Mouse (Mus musculus) embryonic facial prominence, embryonic 14.5 days (tissue): ENCODE measurements around the gene Akt1. TPM values are rescaled to one million over a fixed set of nuclear protein-coding genes. Genes with fewer than 3 reads are reported as not detected.

Experiments used
- ATAC-seq: fragments of 200-750 bp; cut with Nextera tagmentation; 2 replicates; pipeline ENCODE4 v1.8.0; 2017; ENCODE audit warnings: low read depth, moderate number of reproducible peaks, moderate TSS enrichment
- DNase-seq: peaks from one replicate; pipeline ENCODE4 v3.0.0-alpha.2; 2015; ENCODE audit warnings: low spot score
- H3K27ac ChIP-seq: fragments of 300-500 bp; sonication (generic); replicated peaks from 2 replicates; pipeline ENCODE4 v1.5.1; 2014; ENCODE audit warnings: low read depth, mild to moderate bottlenecking, low read length, moderate library complexity
- H3K27me3 ChIP-seq: fragments of 300-500 bp; sonication (generic); replicated peaks from 2 replicates; pipeline ENCODE4 v1.6.1; 2014; ENCODE audit warnings: low read length; ENCODE audit not compliant: control insufficient read depth, insufficient read depth
- H3K36me3 ChIP-seq: fragments of 300-500 bp; sonication (generic); 2 replicates; pipeline ENCODE4 v1.6.1; 2014; ENCODE audit warnings: low read length, mixed read lengths; ENCODE audit not compliant: control insufficient read depth, insufficient read depth
- H3K4me1 ChIP-seq: fragments of 300-500 bp; sonication (generic); 2 replicates; pipeline ENCODE4 v1.6.1; 2014; ENCODE audit warnings: antibody characterized with exemption, low read length; ENCODE audit not compliant: control insufficient read depth, insufficient read depth
- H3K4me2 ChIP-seq: fragments of 300-500 bp; sonication (generic); 2 replicates; pipeline ENCODE4 v1.6.1; 2014; ENCODE audit warnings: low read depth, mild to moderate bottlenecking, low read length, moderate library complexity, mixed read lengths
- H3K4me3 ChIP-seq: fragments of 300-500 bp; sonication (generic); 2 replicates; pipeline ENCODE4 v1.5.1; 2014; ENCODE audit warnings: low read depth, mild to moderate bottlenecking, low read length
- H3K9ac ChIP-seq: fragments of 300-500 bp; sonication (generic); 2 replicates; pipeline ENCODE4 v1.6.1; 2014; ENCODE audit warnings: low read depth, mild to moderate bottlenecking, low read length, moderate library complexity, mixed read lengths
- H3K9me3 ChIP-seq: fragments of 300-500 bp; sonication (generic); 2 replicates; pipeline ENCODE4 v1.6.1; 2016; ENCODE audit warnings: low read length; ENCODE audit not compliant: control insufficient read depth
- WGBS: fragments of 180-500 bp; shearing (Covaris S2); extraction: QIAGEN DNeasy Blood & Tissue Kit; methylation state at CpG from one replicate; pipeline ENCODE4 v1.1.7; 2014; 5-methylcytosine and 5-hydroxymethylcytosine counted together
- polyA plus RNA-seq: library from polyadenylated mRNA; unstranded; fragments of >200 nt; fragmentation: Nextera tagmentation; extraction: Ambion mirVana; gene quantifications from 2 replicates; pipeline ENCODE4 v1.2.1, GENCODE M21; 2014

Akt1 gene
- polyA plus RNA-seq: 76.4 and 84.0 TPM in 2 replicates

GRCm38 (mm10) chr12:112674132-112675011 lies at the start of gene Akt1:
TSS of gene Akt1 (minus strand) at chr12:112674884.
- H3K4me3 ChIP-seq: peak within 1 kb of the TSS; percentile 98
- H3K4me2 ChIP-seq: peak within 1 kb of the TSS; percentile 94
- H3K9ac ChIP-seq: peak within 1 kb of the TSS; percentile 98
- H3K27me3 ChIP-seq: peaks cover 24% of the 10 kb centered on the region
- no peaks in the 10 kb centered on the region for H3K9me3 ChIP-seq
- 0% methylated on average over 27 of the region's 70 CpGs for WGBS
- H3K4me1 ChIP-seq: peaks cover 34% of the 10 kb centered on the region
- H3K36me3 ChIP-seq: peaks cover 23% of the 10 kb centered on the region
- DNase-seq: peak; percentile 88
- peak within 1 kb of the TSS; percentile 95 for H3K27ac ChIP-seq
- ATAC-seq: peak; percentile 36; the same call in 1 of the 2 replicates

GRCm38 (mm10) chr12:112724077-112724805 lies 49.6 kb upstream of the Akt1 start:
- peaks cover 24% of the 10 kb centered on the region for H3K4me1 ChIP-seq
- H3K36me3 ChIP-seq: peaks cover 21% of the 10 kb centered on the region; the same call in 1 of the 2 replicates
- H3K27ac ChIP-seq: no peak overlapping the region
- 73% methylated on average over 11 of the region's 11 CpGs for WGBS
- DNase-seq (peak; percentile 67), ATAC-seq (peak; percentile 13)
- H3K4me3 ChIP-seq: no peak overlapping the region
- H3K9ac ChIP-seq: no peak overlapping the region
- H3K4me2 ChIP-seq: no peak overlapping the region
- 0 out of 2 replicates have a peak, but pooled peaks cover 5% of the 10 kb centered on the region for H3K27me3 ChIP-seq
- H3K9me3 ChIP-seq: no peaks in the 10 kb centered on the region

- WGBS: 83% methylated on average over 6 of the region's 6 CpGs
- no peak for ATAC-seq
Measured at GRCm38 (mm10) chr12:112723445-112723844, 48.8 kb upstream of the Akt1 start.

GRCm38 (mm10) chr12:112723028-112723330 lies 48.3 kb upstream of the Akt1 start:
- Histone ChIP-seq H3K9me3 (no peaks in the 10 kb centered on the region), H3K4me1 (peaks cover 24% of the 10 kb centered on the region), H3K36me3 (peaks cover 21% of the 10 kb centered on the region; the same call in 1 of the 2 replicates), H3K27ac (peak overlapping the region; percentile 82; the same call in 1 of the 2 replicates), H3K27me3 (0 out of 2 replicates have a peak, but pooled peaks cover 5% of the 10 kb centered on the region), H3K4me3 (peak overlapping the region; percentile 85), H3K4me2 (peak overlapping the region; percentile 88), H3K9ac (peak overlapping the region; percentile 89)
- ATAC-seq (no peak), DNase-seq (no peak)
- WGBS: 19% methylated on average over 4 of the region's 5 CpGs

More at GRCm38 (mm10) chr12:112723445-112723844, 48.8 kb upstream of the Akt1 start:
- H3K9me3 ChIP-seq: no peaks in the 10 kb centered on the region
- H3K36me3 ChIP-seq: peaks cover 21% of the 10 kb centered on the region; the same call in 1 of the 2 replicates
- H3K4me3 ChIP-seq: peak overlapping the region; percentile 85; the same call in 1 of the 2 replicates
- DNase-seq: no peak
- peak overlapping the region; percentile 89 for H3K9ac ChIP-seq
- peak overlapping the region; percentile 88 for H3K4me2 ChIP-seq
- H3K4me1 ChIP-seq: peaks cover 24% of the 10 kb centered on the region
- 0 out of 2 replicates have a peak, but pooled peaks cover 5% of the 10 kb centered on the region for H3K27me3 ChIP-seq
- no peak overlapping the region for H3K27ac ChIP-seq

- Histone ChIP-seq H3K9ac (peak overlapping the region; percentile 89), H3K27me3 (0 out of 2 replicates have a peak, but pooled peaks cover 5% of the 10 kb centered on the region), H3K36me3 (peaks cover 21% of the 10 kb centered on the region; the same call in 1 of the 2 replicates), H3K9me3 (no peaks in the 10 kb centered on the region), H3K4me2 (peak overlapping the region; percentile 88), H3K4me1 (peaks cover 24% of the 10 kb centered on the region), H3K27ac (peak overlapping the region; percentile 82), H3K4me3 (peak overlapping the region; percentile 85)
- DNase-seq (peak; percentile 58), ATAC-seq (peak; percentile 51)
- WGBS: under 1% methylated on average over 12 of the region's 75 CpGs
Measured at GRCm38 (mm10) chr12:112722240-112723027, 47.8 kb upstream of the Akt1 start.

GRCm38 (mm10) chr12:112721424-112722239 lies 46.9 kb upstream of the Akt1 start:
- peak overlapping the region; percentile 85 for H3K4me3 ChIP-seq
- peak overlapping the region; percentile 89 for H3K9ac ChIP-seq
- peaks cover 15% of the 10 kb centered on the region; the same call in 1 of the 2 replicates for H3K36me3 ChIP-seq
- H3K9me3 ChIP-seq: no peaks in the 10 kb centered on the region
- ATAC-seq (peak; percentile 80), DNase-seq (peak; percentile 86)
- WGBS: 3% methylated on average over 37 of the region's 69 CpGs
- peak overlapping the region; percentile 82 for H3K27ac ChIP-seq
- peak overlapping the region; percentile 88 for H3K4me2 ChIP-seq
- H3K27me3 ChIP-seq: 0 out of 2 replicates have a peak, but pooled peaks cover 5% of the 10 kb centered on the region
- peaks cover 24% of the 10 kb centered on the region for H3K4me1 ChIP-seq

GRCm38 (mm10) chr12:112720890-112721423 lies 46.3 kb upstream of the Akt1 start:
- H3K4me2 ChIP-seq: peak overlapping the region; percentile 88
- no peaks in the 10 kb centered on the region for H3K9me3 ChIP-seq
- H3K4me3 ChIP-seq: peak overlapping the region; percentile 85
- H3K27me3 ChIP-seq: 0 out of 2 replicates have a peak, but pooled peaks cover 5% of the 10 kb centered on the region
- WGBS: 32% methylated on average over 12 of the region's 12 CpGs
- DNase-seq (no peak), ATAC-seq (no peak)
- peaks cover 24% of the 10 kb centered on the region for H3K4me1 ChIP-seq
- H3K36me3 ChIP-seq: peaks cover 12% of the 10 kb centered on the region; the same call in 1 of the 2 replicates
- H3K27ac ChIP-seq: peak overlapping the region; percentile 82; the same call in 1 of the 2 replicates
- H3K9ac ChIP-seq: peak overlapping the region; percentile 89; the same call in 1 of the 2 replicates
